Mouse (Mus musculus) ES-Bruce4 (cell line): ENCODE data around the gene Zdhhc13. TPM values are rescaled to one million over a fixed set of nuclear protein-coding genes. Genes with fewer than 3 reads are reported as not detected.

Experiments
- H3K27ac ChIP-seq: 2 replicates; pipeline ENCODE4 v1.5.1; 2012; ENCODE audit warnings: low read length, inconsistent platforms; ENCODE audit not compliant: insufficient read depth
- H3K27me3 ChIP-seq: 2 replicates; pipeline ENCODE4 v1.6.1; 2012; ENCODE audit warnings: mild to moderate bottlenecking, low read length, inconsistent platforms; ENCODE audit not compliant: control insufficient read depth, poor library complexity, insufficient read depth, severe bottlenecking
- H3K36me3 ChIP-seq: 2 replicates; pipeline ENCODE4 v1.6.1; 2012; ENCODE audit warnings: inconsistent platforms, mild to moderate bottlenecking, low read length, moderate library complexity; ENCODE audit not compliant: control insufficient read depth, poor library complexity, insufficient read depth, severe bottlenecking
- H3K4me1 ChIP-seq: one replicate; pipeline ENCODE4 v1.8.1; 2011; ENCODE audit warnings: low read length; ENCODE audit not compliant: control insufficient read depth, insufficient read depth
- H3K4me3 ChIP-seq: 2 replicates; pipeline ENCODE4 v1.5.1; 2011; ENCODE audit warnings: low read depth, mild to moderate bottlenecking, low read length
- H3K9ac ChIP-seq: 2 replicates; pipeline ENCODE4 v1.6.1; 2012; ENCODE audit warnings: low read depth, mild to moderate bottlenecking, inconsistent platforms; ENCODE audit not compliant: poor library complexity, severe bottlenecking
- H3K9me3 ChIP-seq: replicated peaks from 2 replicates; pipeline ENCODE4 v1.6.1; 2012; ENCODE audit warnings: mild to moderate bottlenecking, low read length, inconsistent platforms; ENCODE audit not compliant: control insufficient read depth, poor library complexity, insufficient read depth, severe bottlenecking
- CTCF ChIP-seq: IDR thresholded peaks from one replicate; pipeline ENCODE4 v1.8.1; 2011; ENCODE audit warnings: low read depth, low read length
- EP300 ChIP-seq: IDR thresholded peaks from 2 replicates; pipeline ENCODE4 v1.6.1; 2011; ENCODE audit warnings: low read depth, low read length; ENCODE audit not compliant: insufficient read depth
- POLR2A ChIP-seq: IDR thresholded peaks from one replicate; pipeline ENCODE4 v1.8.1; 2011; ENCODE audit warnings: low read length; ENCODE audit not compliant: insufficient read depth
- polyA plus RNA-seq: library from polyadenylated mRNA; stranded (reverse); fragments of >200 nt; gene quantifications from 2 replicates; pipeline ENCODE4 v1.2.4, GENCODE M21; 2011; ENCODE audit warnings: low read depth; ENCODE audit not compliant: missing spikeins, insufficient read depth, insufficient read length

Zdhhc13 gene
- polyA plus RNA-seq, 1 experiment, result 52.1 TPM

- H3K9me3 ChIP-seq, result no peaks in the 10 kb centered on the region
- H3K4me3 ChIP-seq, result no peak overlapping the region
- H3K27ac ChIP-seq, result no peak overlapping the region
- H3K36me3 ChIP-seq, result no peaks in the 10 kb centered on the region
- H3K27me3 ChIP-seq, result no peaks in the 10 kb centered on the region
- H3K9ac ChIP-seq, result no peak overlapping the region
- H3K4me1 ChIP-seq, result no peaks in the 10 kb centered on the region
- TF ChIP-seq CTCF (no peak), POLR2A (no peak), EP300 (no peak)
Measured at GRCm38 (mm10) chr7:48842353-48842752, 53.5 kb downstream of the Zdhhc13 start.

GRCm38 (mm10) chr7:48843541-48843940 lies 54.7 kb downstream of the Zdhhc13 start:
- no peaks in the 10 kb centered on the region for H3K27me3 ChIP-seq
- peaks cover 4% of the 10 kb centered on the region; the same call in 1 of the 2 replicates for H3K9me3 ChIP-seq
- H3K27ac ChIP-seq, result no peak overlapping the region
- no peak overlapping the region for H3K9ac ChIP-seq
- TF ChIP-seq EP300 (no peak), POLR2A (no peak), CTCF (no peak)
- H3K36me3 ChIP-seq, result no peaks in the 10 kb centered on the region
- H3K4me3 ChIP-seq, result no peak overlapping the region
- no peaks in the 10 kb centered on the region for H3K4me1 ChIP-seq

GRCm38 (mm10) chr7:48845213-48845973 lies 56.6 kb downstream of the Zdhhc13 start:
- Histone ChIP-seq H3K36me3 (no peaks in the 10 kb centered on the region), H3K4me3 (no peak overlapping the region), H3K4me1 (no peaks in the 10 kb centered on the region), H3K27ac (no peak overlapping the region), H3K9me3 (peaks cover 4% of the 10 kb centered on the region), H3K9ac (no peak overlapping the region), H3K27me3 (no peaks in the 10 kb centered on the region)
- TF ChIP-seq POLR2A, result no peak
- no peak for TF ChIP-seq EP300
- TF ChIP-seq CTCF, result no peak

- TF ChIP-seq CTCF (no peak), POLR2A (no peak), EP300 (no peak)
- Histone ChIP-seq H3K27ac (no peak overlapping the region), H3K9me3 (peaks cover 4% of the 10 kb centered on the region), H3K9ac (no peak overlapping the region), H3K4me1 (no peaks in the 10 kb centered on the region), H3K27me3 (no peaks in the 10 kb centered on the region), H3K36me3 (no peaks in the 10 kb centered on the region), H3K4me3 (no peak overlapping the region)
Measured at GRCm38 (mm10) chr7:48846755-48847154, 58.0 kb downstream of the Zdhhc13 start.

- Histone ChIP-seq H3K9ac (no peak within 1 kb of the TSS), H3K9me3 (peaks cover 4% of the 10 kb centered on the region), H3K4me1 (no peaks in the 10 kb centered on the region), H3K27me3 (no peaks in the 10 kb centered on the region), H3K36me3 (no peaks in the 10 kb centered on the region), H3K27ac (no peak within 1 kb of the TSS), H3K4me3 (no peak within 1 kb of the TSS)
- TF ChIP-seq CTCF (no peak), EP300 (no peak), POLR2A (no peak)
Measured at GRCm38 (mm10) chr7:48847820-48848650, 59.2 kb downstream of the Zdhhc13 start, which contains the start of gene Csrp3. Gene Csrp3 (minus strand): TSS chr7:48848033.

GRCm38 (mm10) chr7:48851529-48852104 lies 62.8 kb downstream of the Zdhhc13 start:
- no peaks in the 10 kb centered on the region for H3K4me1 ChIP-seq
- no peak overlapping the region for H3K27ac ChIP-seq
- no peak for TF ChIP-seq CTCF
- no peak for TF ChIP-seq EP300
- TF ChIP-seq POLR2A, result no peak
- H3K9me3 ChIP-seq, result peaks cover 4% of the 10 kb centered on the region
- no peaks in the 10 kb centered on the region for H3K36me3 ChIP-seq
- no peaks in the 10 kb centered on the region for H3K27me3 ChIP-seq
- H3K9ac ChIP-seq, result no peak overlapping the region
- H3K4me3 ChIP-seq, result no peak overlapping the region
